9 mouse cellular contexts compared by ENCODE assay signal in genomic region chrX:159708076-159708830, GRCm38 (mm10).
DNase-seq lines count a peak whose midpoint lies in the region; ATAC-seq and TF ChIP-seq lines count a peak whose summit lies in the region.
"Had no signal": no experiment of that assay in that cellular context is flagged by ENCODE, and none has a peak within 500 bp of the region (broad histone marks: within the 10 kb centered on the region; RNA-seq: fewer than 3 reads in every experiment).

No protein-coding gene starts in this region.

- H3K27ac ChIP-seq in heart, embryonic 11.5 days (ENCODE audit: low read depth, low read length), result peak overlapping the region; percentile 15; the same call in 1 of the 2 replicates
- H3K27ac ChIP-seq in CH12.LX (ENCODE audit: insufficient read depth, low read depth), result peak overlapping the region; percentile 97
- peak overlapping the region; percentile 49 for H3K27ac ChIP-seq in heart, embryonic 15.5 days
- H3K27ac ChIP-seq in midbrain, embryonic 14.5 days (replicated peaks; ENCODE audit: low read depth, low read length), result peak overlapping the region; percentile 45; the same call in 1 of the 2 replicates

- WGBS in heart, embryonic 11.5 days (ENCODE audit: insufficient replicate concordance), result 42% methylated on average over 8 of the region's 8 CpGs
- WGBS in heart, embryonic 15.5 days, result 37% methylated on average over 8 of the region's 8 CpGs
- 36% methylated on average over 8 of the region's 8 CpGs for WGBS in midbrain, embryonic 14.5 days

- DNase-seq in heart, postnatal 25 days (ENCODE audit: low spot score), result no peak
- DNase-seq in CH12.LX (ENCODE audit: extremely low read depth), result no peak
- DNase-seq in midbrain, embryonic 14.5 days, result peak; percentile 29
- no peak for DNase-seq in layer of hippocampus, adult 8-10 months (ENCODE audit: low spot score in 2 of 2)
- DNase-seq in layer of hippocampus, adult 9-11 months, result no peak
- no peak for DNase-seq in cerebellum, postnatal 36 days

- H3K4me2 ChIP-seq in heart, embryonic 11.5 days, result no peak overlapping the region; the same call in 1 of the 2 replicates
- peak overlapping the region; percentile 94 for H3K4me2 ChIP-seq in CH12.LX (ENCODE audit: insufficient read depth, low read depth, poor library complexity, severe bottlenecking)
- H3K4me2 ChIP-seq in heart, embryonic 15.5 days, result 0 out of 2 replicates have a peak overlapping the region, but pooled peaks have one; percentile 11
- no peak overlapping the region for H3K4me2 ChIP-seq in midbrain, embryonic 14.5 days (ENCODE audit: low read length)

- in situ Hi-C loops in CH12.LX (cut with MboI; ENCODE audit: low pct_ligation_motif_present, low pct_unique_long_range_greater_than_20kb, low sequenced_read_pairs), result no loop called here

- no peak overlapping the region for H3K4me3 ChIP-seq in heart, embryonic 11.5 days (ENCODE audit: low read depth, low read length)
- H3K4me3 ChIP-seq in CH12.LX (replicated peaks in 1 of 3; ENCODE audit: low read depth in 2 of 3, low read length in 2 of 3, poor library complexity in 1 of 3), result peak overlapping the region; percentile 56 to 73 (median 60)
- H3K4me3 ChIP-seq in heart, embryonic 15.5 days, result no peak overlapping the region
- H3K4me3 ChIP-seq in midbrain, embryonic 14.5 days (replicated peaks; ENCODE audit: low read depth, low read length), result no peak overlapping the region

- H3K9ac ChIP-seq in heart, embryonic 11.5 days (ENCODE audit: low read depth, low read length), result no peak overlapping the region
- peak overlapping the region; percentile 94 for H3K9ac ChIP-seq in CH12.LX (ENCODE audit: insufficient read depth, low read depth)
- no peak overlapping the region for H3K9ac ChIP-seq in heart, embryonic 15.5 days
- H3K9ac ChIP-seq in midbrain, embryonic 14.5 days (replicated peaks; ENCODE audit: low read length), result no peak overlapping the region

- TF ChIP-seq CTCF in CH12.LX (conservative IDR thresholded peaks at IDR 0.05 in 1 of 2, IDR thresholded peaks at IDR 0.05 in 1 of 2; ENCODE audit: low read depth in 2 of 2, low read length in 2 of 2), result no peak

- H3K27me3 ChIP-seq in heart, embryonic 11.5 days (ENCODE audit: control insufficient read depth, insufficient read depth, low read length), result no peaks in the 10 kb centered on the region
- H3K27me3 ChIP-seq in CH12.LX (replicated peaks), result no peaks in the 10 kb centered on the region
- no peaks in the 10 kb centered on the region for H3K27me3 ChIP-seq in heart, embryonic 15.5 days
- H3K27me3 ChIP-seq in midbrain, embryonic 14.5 days (ENCODE audit: control insufficient read depth, insufficient read depth, low read length), result no peaks in the 10 kb centered on the region

- no peak for TF ChIP-seq EP300 in CH12.LX (IDR thresholded peaks at IDR 0.05; ENCODE audit: low read length)

- no peaks in the 10 kb centered on the region for H3K9me3 ChIP-seq in heart, embryonic 11.5 days (replicated peaks; ENCODE audit: control insufficient read depth, low read length)
- H3K9me3 ChIP-seq in CH12.LX (replicated peaks; ENCODE audit: low read length), result no peaks in the 10 kb centered on the region
- no peaks in the 10 kb centered on the region for H3K9me3 ChIP-seq in heart, embryonic 15.5 days (replicated peaks)
- no peaks in the 10 kb centered on the region for H3K9me3 ChIP-seq in midbrain, embryonic 14.5 days (ENCODE audit: control insufficient read depth, low read length)
- H3K9me3 ChIP-seq: G1E had no signal

- peaks cover 5% of the 10 kb centered on the region; the same call in 1 of the 2 replicates for H3K4me1 ChIP-seq in heart, embryonic 11.5 days (ENCODE audit: control insufficient read depth, insufficient read depth, low read length)
- peaks cover 0 to 36% of the 10 kb centered on the region in 2 experiments; a peak in 2 of 4 replicates for H3K4me1 ChIP-seq in CH12.LX (ENCODE audit: control insufficient read depth in 1 of 2, insufficient read depth in 2 of 2)
- H3K4me1 ChIP-seq in heart, embryonic 15.5 days (replicated peaks), result peaks cover 7% of the 10 kb centered on the region
- H3K4me1 ChIP-seq in midbrain, embryonic 14.5 days (ENCODE audit: control insufficient read depth, insufficient read depth, low read length), result no peaks in the 10 kb centered on the region; the same call in 1 of the 2 replicates

- dilution Hi-C loops in CH12.LX (cut with MboI; ENCODE audit: extremely low pct_ligation_motif_present, extremely low pct_unique_long_range_greater_than_20kb, low sequenced_read_pairs), result no loop called here

- H3K79me2 ChIP-seq in CH12.LX (replicated peaks; ENCODE audit: control insufficient read depth, extremely low read depth, insufficient read depth, poor library complexity, severe bottlenecking), result peaks cover 19% of the 10 kb centered on the region

- ATAC-seq in heart, embryonic 11.5 days (replicated peaks; ENCODE audit: insufficient number of reproducible peaks, low FRiP score, low TSS enrichment), result no peak
- ATAC-seq in heart, embryonic 15.5 days (replicated peaks; ENCODE audit: insufficient number of reproducible peaks, insufficient read depth, low FRiP score, low read depth), result no peak
- no peak for ATAC-seq in midbrain, embryonic 14.5 days (ENCODE audit: low FRiP score, low TSS enrichment)

- peak; percentile 54; the same call in 1 of the 2 replicates for TF ChIP-seq POLR2A in CH12.LX (IDR thresholded peaks at IDR 0.05; ENCODE audit: low read depth, low read length)

- H3K36me3 ChIP-seq in heart, embryonic 11.5 days (ENCODE audit: control insufficient read depth, insufficient read depth, low read length), result no peaks in the 10 kb centered on the region
- no peaks in the 10 kb centered on the region for H3K36me3 ChIP-seq in CH12.LX (replicated peaks in 1 of 2; ENCODE audit: control insufficient read depth in 1 of 2, insufficient read depth in 1 of 2, low read length in 1 of 2)
- H3K36me3 ChIP-seq in heart, embryonic 15.5 days, result no peaks in the 10 kb centered on the region
- no peaks in the 10 kb centered on the region for H3K36me3 ChIP-seq in midbrain, embryonic 14.5 days (ENCODE audit: control insufficient read depth, insufficient read depth, low read length)

- intact Hi-C loops in heart, postnatal 25 days (cut with DNase I), result no loop called here

- TF ChIP-seq RAD21 in CH12.LX (IDR thresholded peaks at IDR 0.05; ENCODE audit: low read depth, low read length), result no peak

TF ChIP-seq in CH12.LX, 34 proteins besides CTCF, POLR2A, EP300 and RAD21:
- TF ChIP-seq SIN3A (IDR thresholded peaks at IDR 0.05; ENCODE audit: low read length) (peak; percentile 53), TCF12 (IDR thresholded peaks at IDR 0.05; ENCODE audit: low read depth, low read length) (peak; percentile 32; the same call in 1 of the 2 replicates), RCOR1 (conservative IDR thresholded peaks at IDR 0.05; ENCODE audit: low read depth, low read length) (no peak), TBP (conservative IDR thresholded peaks at IDR 0.05; ENCODE audit: low read depth, low read length) (peak; percentile 56; the same call in 1 of the 2 replicates)

Comparison
In these comparisons a context has a peak if more than half of its experiments do, and no peak if none do; other contexts are left out.
1. H3K4me2 ChIP-seq: peak in CH12.LX (single experiment) and heart, embryonic 15.5 days (single experiment); none in heart, embryonic 11.5 days (single experiment) and midbrain, embryonic 14.5 days (single experiment).
2. H3K27ac ChIP-seq: peak in every context shown above with its lines; median percentile 97 in CH12.LX; 49 in heart, embryonic 15.5 days; 45 in midbrain, embryonic 14.5 days; 15 in heart, embryonic 11.5 days.
3. H3K4me3 ChIP-seq: peak in CH12.LX (3 of 3); none in heart, embryonic 11.5 days (single experiment), heart, embryonic 15.5 days (single experiment) and midbrain, embryonic 14.5 days (single experiment).